Mouse (Mus musculus) layer of hippocampus, adult 8-10 months (tissue): ENCODE data around the gene Tmem86b. TPM values are rescaled to one million over a fixed set of nuclear protein-coding genes. Genes with fewer than 3 reads are reported as not detected.
"Not testable (repeated sequence)": the region's sequence is repeated elsewhere in the genome, so short reads cannot be mapped to it uniquely, and the experiment has no call there.

Experiments used
- DNase-seq, 2 experiments: peaks; one replicate each; pipeline ENCODE4 v3.0.0; 2022; ENCODE audit warnings: low spot score in 2 of 2
- total RNA-seq, 4 experiments: library from RNA; stranded (reverse); gene quantifications; 2 replicates each; pipeline ENCODE4 v1.2.4; 2022

Tmem86b gene
- total RNA-seq, 4 experiments from 2014 or later = 15.4 to 27.0 (median 20.7) TPM

- no peak for DNase-seq
Measured at GRCm38 (mm10) chr7:4647992-4648391, 16.8 kb upstream of the Tmem86b start.

- DNase-seq = no peak
Measured at GRCm38 (mm10) chr7:4647291-4647690, 16.1 kb upstream of the Tmem86b start.

GRCm38 (mm10) chr7:4646806-4647205 is 15.6 kb upstream of the Tmem86b start:
- DNase-seq = no peak

- no peak for DNase-seq
Measured at GRCm38 (mm10) chr7:4643225-4643624, 12.0 kb upstream of the Tmem86b start.

- no peak for DNase-seq
Measured at GRCm38 (mm10) chr7:4641956-4642355, 10.7 kb upstream of the Tmem86b start.

GRCm38 (mm10) chr7:4641155-4641554 is 9.9 kb upstream of the Tmem86b start:
- peak in 1 of 2 experiments; percentile 42 for DNase-seq

- DNase-seq = no peak
Measured at GRCm38 (mm10) chr7:4636179-4636578, 5.0 kb upstream of the Tmem86b start.

- DNase-seq = no peak
Measured at GRCm38 (mm10) chr7:4630198-4630597, 1.0 kb downstream of the Tmem86b start.

- DNase-seq = no peak
Measured at GRCm38 (mm10) chr7:4629586-4629985, 1.6 kb downstream of the Tmem86b start.

- no peak for DNase-seq
Measured at GRCm38 (mm10) chr7:4625928-4626327, 5.3 kb downstream of the Tmem86b start.

GRCm38 (mm10) chr7:4624343-4624742 is 6.9 kb downstream of the Tmem86b start:
- DNase-seq = no peak

GRCm38 (mm10) chr7:4623544-4624189 is 7.6 kb downstream of the Tmem86b start:
- DNase-seq = no peak

GRCm38 (mm10) chr7:4619979-4620378 is 11.2 kb downstream of the Tmem86b start:
- DNase-seq = no peak

GRCm38 (mm10) chr7:4613740-4614403 is 17.4 kb downstream of the Tmem86b start:
- no peak for DNase-seq

- DNase-seq = no peak
Measured at GRCm38 (mm10) chr7:4612956-4613355, 18.3 kb downstream of the Tmem86b start.

GRCm38 (mm10) chr7:4612386-4612785 is 18.8 kb downstream of the Tmem86b start:
- DNase-seq = no peak

- DNase-seq = no peak
Measured at GRCm38 (mm10) chr7:4611921-4612341, 19.3 kb downstream of the Tmem86b start.

- no peak for DNase-seq
Measured at GRCm38 (mm10) chr7:4611511-4611910, 19.7 kb downstream of the Tmem86b start.

GRCm38 (mm10) chr7:4608002-4608401 is 23.2 kb downstream of the Tmem86b start:
- no peak for DNase-seq

- DNase-seq = no peak
Measured at GRCm38 (mm10) chr7:4603873-4604272, 27.3 kb downstream of the Tmem86b start, which contains the start of gene Ptprh. Gene Ptprh (minus strand): TSS chr7:4604041.

- no peak for DNase-seq
Measured at GRCm38 (mm10) chr7:4602969-4603368, 28.3 kb downstream of the Tmem86b start.

GRCm38 (mm10) chr7:4597046-4597445 is 34.2 kb downstream of the Tmem86b start:
- not testable (repeated sequence) for DNase-seq

GRCm38 (mm10) chr7:4581481-4581880 is 49.7 kb downstream of the Tmem86b start:
- not testable (repeated sequence) for DNase-seq
